Mouse (Mus musculus): ENCODE results near the gene Dio3. TPM values are rescaled to one million over a fixed set of nuclear protein-coding genes. Genes with fewer than 3 reads are reported as not detected.

Dio3 gene
- not detected for polyA plus RNA-seq (2014; fragmentation: Illumina TruSeq; extraction: RNeasy Lipid Tissue Mini Kit (QIAGEN cat#74804); ENCODE audit: low read depth, low replicate concordance)

DNA sequence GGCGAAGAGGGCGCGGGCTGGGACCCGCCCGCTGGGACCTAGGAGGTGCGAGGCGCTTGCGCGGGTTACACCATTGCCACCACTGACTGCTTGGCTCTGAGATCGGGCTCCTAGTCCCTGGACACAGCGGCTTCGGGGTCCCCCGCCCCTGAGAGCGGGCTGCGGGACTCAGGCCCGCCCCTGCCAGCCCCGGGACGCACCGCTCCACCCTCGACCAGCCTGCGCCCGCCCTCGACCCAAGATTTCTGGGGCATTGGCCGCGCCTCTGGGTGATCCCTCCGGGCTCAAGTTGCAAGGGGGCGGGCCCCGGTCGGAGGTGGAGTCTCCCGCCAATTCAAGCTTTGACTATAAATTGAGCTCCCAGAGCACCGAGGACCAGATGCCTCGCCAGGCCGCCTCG, at the start of gene Dio3:
Dio3 (plus strand) TSS at position 216 of the 400 bp plus-strand sequence.

Other genes with a start within 250 kb of the Dio3 start
- gene Ppp2r5c, start 168.1 kb downstream of the Dio3 start, polyA plus RNA-seq (2014; fragmentation: Illumina TruSeq; extraction: RNeasy Lipid Tissue Mini Kit (QIAGEN cat#74804); ENCODE audit: low read depth, low replicate concordance), result 86.7 TPM

Data from heart, adult 10 weeks (tissue).